Mouse (Mus musculus): ENCODE measurements around the gene 1700019D03Rik. TPM values are rescaled to one million over a fixed set of nuclear protein-coding genes. Genes with fewer than 3 reads are reported as not detected.

1700019D03Rik gene
- 3.1 and 3.8 TPM in 2 replicates for polyA plus RNA-seq (2014; fragmentation: Nextera tagmentation; extraction: Ambion mirVana)

DNA sequence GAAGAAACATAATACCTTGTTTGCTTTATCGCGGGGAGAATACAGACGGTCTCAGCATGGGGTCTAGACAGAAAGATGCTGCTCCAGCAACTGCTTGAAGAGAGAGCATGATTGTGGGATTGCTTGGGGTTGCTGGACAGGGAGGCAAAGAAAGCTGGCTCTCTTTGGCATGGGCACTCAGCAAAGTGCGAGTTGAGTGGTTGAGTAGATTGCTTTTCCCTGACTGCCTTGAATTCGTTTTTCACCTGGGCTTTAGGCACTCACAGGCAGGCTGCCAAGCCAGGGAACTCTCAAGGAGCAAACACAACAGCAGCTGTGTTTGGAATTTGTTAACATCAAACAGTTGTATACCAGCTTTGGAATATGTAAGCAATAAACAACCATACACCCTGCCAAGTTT, at the start of gene 1700019D03Rik:
Gene 1700019D03Rik (minus strand): TSS at position 101 of the 400 bp plus-strand sequence.
- H3K9me3 ChIP-seq (ENCODE audit: control insufficient read depth, low read length), result no peaks in the 10 kb centered on the region
- H3K27ac ChIP-seq (ENCODE audit: low read depth, low read length), result no peak within 1 kb of the TSS
- H3K4me2 ChIP-seq (ENCODE audit: low read depth, low read length), result no peak within 1 kb of the TSS
- no peak for ATAC-seq (ENCODE audit: low read depth)
- no peak within 1 kb of the TSS for H3K9ac ChIP-seq (replicated peaks; ENCODE audit: low read depth, low read length)
- H3K27me3 ChIP-seq (ENCODE audit: control insufficient read depth, insufficient read depth, low read length), result no peaks in the 10 kb centered on the region
- 64% methylated on average over 5 of the region's 5 CpGs for WGBS
- no peaks in the 10 kb centered on the region for H3K36me3 ChIP-seq (ENCODE audit: control insufficient read depth, insufficient read depth, low read length)
- H3K4me1 ChIP-seq (ENCODE audit: control insufficient read depth, insufficient read depth, low read length), result no peaks in the 10 kb centered on the region
- no peak within 1 kb of the TSS for H3K4me3 ChIP-seq (ENCODE audit: low read depth, low read length)

DNA sequence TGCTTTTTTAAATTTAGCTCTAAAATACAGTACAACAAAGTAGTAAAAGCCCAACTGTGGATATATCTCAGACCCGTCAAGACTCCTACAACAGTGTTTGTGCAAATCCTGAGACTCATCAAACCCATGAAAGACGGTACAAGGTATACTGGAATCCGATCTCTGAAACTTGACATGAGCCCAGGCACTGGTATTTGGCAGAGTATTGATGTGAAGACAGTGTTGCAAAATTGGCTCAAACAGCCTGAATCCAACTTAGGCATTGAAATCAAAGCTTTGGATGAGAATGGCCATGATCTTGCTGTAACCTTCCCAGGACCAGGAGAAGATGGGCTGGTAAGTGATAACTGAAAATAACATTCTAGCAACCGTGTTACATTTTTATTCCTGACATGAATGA, 43.9 kb upstream of the 1700019D03Rik start:
- Histone ChIP-seq H3K27ac (ENCODE audit: low read depth, low read length) (no peak overlapping the region), H3K27me3 (ENCODE audit: control insufficient read depth, insufficient read depth, low read length) (no peaks in the 10 kb centered on the region), H3K9ac (replicated peaks; ENCODE audit: low read depth, low read length) (no peak overlapping the region), H3K4me2 (ENCODE audit: low read depth, low read length) (no peak overlapping the region), H3K9me3 (ENCODE audit: control insufficient read depth, low read length) (no peaks in the 10 kb centered on the region), H3K4me1 (ENCODE audit: control insufficient read depth, insufficient read depth, low read length) (no peaks in the 10 kb centered on the region), H3K4me3 (ENCODE audit: low read depth, low read length) (no peak overlapping the region), H3K36me3 (ENCODE audit: control insufficient read depth, insufficient read depth, low read length) (no peaks in the 10 kb centered on the region)
- ATAC-seq (ENCODE audit: low read depth), result no peak
- 88% methylated on average over 4 of the region's 4 CpGs for WGBS

DNA sequence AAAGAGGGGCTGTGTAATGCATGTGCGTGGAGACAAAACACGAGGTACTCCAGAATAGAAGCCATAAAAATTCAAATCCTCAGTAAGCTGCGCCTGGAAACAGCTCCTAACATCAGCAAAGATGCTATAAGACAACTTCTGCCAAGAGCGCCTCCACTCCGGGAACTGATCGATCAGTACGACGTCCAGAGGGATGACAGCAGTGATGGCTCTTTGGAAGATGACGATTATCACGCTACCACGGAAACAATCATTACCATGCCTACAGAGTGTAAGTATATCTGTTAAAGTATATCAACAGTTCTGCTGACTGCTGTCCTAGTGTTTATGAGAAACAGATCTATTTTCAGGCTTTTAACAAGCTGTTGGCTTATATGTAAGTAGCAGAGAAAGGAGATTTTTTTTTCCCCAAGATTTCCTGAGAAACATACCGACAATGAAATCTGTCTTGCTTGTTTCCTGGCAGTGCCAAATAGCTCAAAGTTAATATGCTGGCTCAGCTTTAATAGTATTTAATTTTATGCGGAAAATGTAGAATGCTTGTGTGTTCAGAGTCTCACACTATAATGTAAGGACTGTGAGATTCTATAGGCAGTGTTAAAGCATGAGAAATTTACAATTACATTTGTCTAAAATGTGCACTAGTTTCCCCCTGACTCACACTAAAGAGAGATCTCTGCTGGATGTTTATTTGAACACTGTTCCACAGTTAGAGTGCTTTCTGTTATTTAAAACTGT, 42.1 kb upstream of the 1700019D03Rik start:
- Histone ChIP-seq H3K36me3 (ENCODE audit: control insufficient read depth, insufficient read depth, low read length) (no peaks in the 10 kb centered on the region), H3K4me1 (ENCODE audit: control insufficient read depth, insufficient read depth, low read length) (no peaks in the 10 kb centered on the region), H3K9me3 (ENCODE audit: control insufficient read depth, low read length) (no peaks in the 10 kb centered on the region), H3K27me3 (ENCODE audit: control insufficient read depth, insufficient read depth, low read length) (no peaks in the 10 kb centered on the region), H3K4me2 (ENCODE audit: low read depth, low read length) (no peak overlapping the region), H3K27ac (ENCODE audit: low read depth, low read length) (no peak overlapping the region), H3K4me3 (ENCODE audit: low read depth, low read length) (no peak overlapping the region), H3K9ac (replicated peaks; ENCODE audit: low read depth, low read length) (no peak overlapping the region)
- peak; percentile 51; the same call in 1 of the 2 replicates for ATAC-seq (ENCODE audit: low read depth)
- WGBS, result 53% methylated on average over 13 of the region's 13 CpGs

DNA sequence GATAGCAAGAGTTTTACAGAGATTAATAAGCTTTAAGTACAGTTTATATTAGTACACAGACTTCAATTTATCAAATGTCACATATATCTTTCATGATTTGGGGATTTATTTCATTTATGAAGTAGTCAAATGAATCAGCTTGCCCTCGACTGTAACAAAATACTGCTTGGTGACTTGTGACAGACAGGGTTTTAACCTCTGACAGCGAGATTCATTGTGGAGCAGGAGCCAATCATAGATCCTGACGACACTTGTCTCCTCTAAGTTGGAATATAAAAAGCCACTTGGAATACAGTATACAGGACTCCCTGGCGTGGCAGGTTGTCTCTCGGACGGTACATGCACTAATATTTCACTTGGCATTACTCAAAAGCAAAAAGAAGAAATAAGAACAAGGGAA, 41.4 kb upstream of the 1700019D03Rik start, which contains the start of gene Mstn:
Gene Mstn (plus strand): TSS at position 301 of the 400 bp plus-strand sequence.
- H3K27me3 ChIP-seq (ENCODE audit: control insufficient read depth, insufficient read depth, low read length), result no peaks in the 10 kb centered on the region
- H3K9ac ChIP-seq (replicated peaks; ENCODE audit: low read depth, low read length), result no peak within 1 kb of the TSS
- H3K4me2 ChIP-seq (ENCODE audit: low read depth, low read length), result no peak within 1 kb of the TSS
- ATAC-seq (ENCODE audit: low read depth), result no peak
- H3K4me3 ChIP-seq (ENCODE audit: low read depth, low read length), result no peak within 1 kb of the TSS
- no peaks in the 10 kb centered on the region for H3K36me3 ChIP-seq (ENCODE audit: control insufficient read depth, insufficient read depth, low read length)
- no peak within 1 kb of the TSS for H3K27ac ChIP-seq (ENCODE audit: low read depth, low read length)
- no peaks in the 10 kb centered on the region for H3K4me1 ChIP-seq (ENCODE audit: control insufficient read depth, insufficient read depth, low read length)
- no peaks in the 10 kb centered on the region for H3K9me3 ChIP-seq (ENCODE audit: control insufficient read depth, low read length)
- 61% methylated on average over 6 of the region's 6 CpGs for WGBS

DNA sequence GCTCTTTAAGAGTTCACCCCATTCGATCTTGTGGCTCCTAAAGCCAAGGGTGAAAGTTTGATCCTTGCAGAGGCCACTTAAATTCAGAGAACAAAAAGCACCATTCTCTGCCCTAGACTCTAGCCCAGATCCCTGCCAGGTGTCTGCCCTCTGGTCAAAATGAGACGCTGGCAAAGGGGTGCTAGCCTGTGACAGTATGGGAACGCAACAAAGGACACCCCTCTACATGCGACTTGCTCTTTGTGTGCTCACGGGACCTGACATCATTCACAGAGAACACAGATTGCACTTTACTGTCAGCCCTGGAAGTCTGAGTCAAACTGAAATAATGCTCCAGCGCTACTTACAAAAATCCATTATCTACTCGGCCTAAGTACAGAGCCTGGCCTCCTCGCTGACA, 40.5 kb upstream of the 1700019D03Rik start:
- Histone ChIP-seq H3K27ac (ENCODE audit: low read depth, low read length) (no peak overlapping the region), H3K27me3 (ENCODE audit: control insufficient read depth, insufficient read depth, low read length) (no peaks in the 10 kb centered on the region), H3K4me3 (ENCODE audit: low read depth, low read length) (no peak overlapping the region), H3K36me3 (ENCODE audit: control insufficient read depth, insufficient read depth, low read length) (no peaks in the 10 kb centered on the region), H3K4me1 (ENCODE audit: control insufficient read depth, insufficient read depth, low read length) (no peaks in the 10 kb centered on the region), H3K4me2 (ENCODE audit: low read depth, low read length) (no peak overlapping the region), H3K9ac (replicated peaks; ENCODE audit: low read depth, low read length) (no peak overlapping the region), H3K9me3 (ENCODE audit: control insufficient read depth, low read length) (no peaks in the 10 kb centered on the region)
- WGBS, result 30% methylated on average over 8 of the region's 8 CpGs
- peak; percentile 62 for ATAC-seq (ENCODE audit: low read depth)

DNA sequence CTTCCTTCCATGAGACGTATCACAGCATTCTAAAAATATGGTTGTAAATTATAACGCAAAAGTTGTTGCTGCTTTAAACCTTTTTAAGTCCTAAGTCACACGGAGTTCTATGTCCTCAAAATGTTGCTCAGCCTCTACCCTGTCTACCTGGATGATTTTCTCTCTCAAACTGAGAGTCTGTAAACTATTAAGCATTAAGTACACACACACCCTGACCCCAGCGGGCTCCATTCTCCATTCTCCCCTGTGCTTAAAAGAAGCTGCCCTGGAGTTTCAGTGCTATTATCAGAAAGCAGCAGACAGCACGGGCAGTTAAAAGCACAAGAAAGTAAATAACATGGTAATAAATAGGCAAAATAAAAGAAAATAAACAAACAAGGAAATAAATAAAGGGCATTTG, 39.1 kb upstream of the 1700019D03Rik start:
- Histone ChIP-seq H3K36me3 (ENCODE audit: control insufficient read depth, insufficient read depth, low read length) (no peaks in the 10 kb centered on the region), H3K4me2 (ENCODE audit: low read depth, low read length) (no peak overlapping the region), H3K27ac (ENCODE audit: low read depth, low read length) (no peak overlapping the region), H3K4me1 (ENCODE audit: control insufficient read depth, insufficient read depth, low read length) (no peaks in the 10 kb centered on the region), H3K9me3 (ENCODE audit: control insufficient read depth, low read length) (no peaks in the 10 kb centered on the region), H3K27me3 (ENCODE audit: control insufficient read depth, insufficient read depth, low read length) (no peaks in the 10 kb centered on the region), H3K4me3 (ENCODE audit: low read depth, low read length) (no peak overlapping the region), H3K9ac (replicated peaks; ENCODE audit: low read depth, low read length) (no peak overlapping the region)
- WGBS, result 58% methylated on average over 5 of the region's 5 CpGs
- ATAC-seq (ENCODE audit: low read depth), result no peak

DNA sequence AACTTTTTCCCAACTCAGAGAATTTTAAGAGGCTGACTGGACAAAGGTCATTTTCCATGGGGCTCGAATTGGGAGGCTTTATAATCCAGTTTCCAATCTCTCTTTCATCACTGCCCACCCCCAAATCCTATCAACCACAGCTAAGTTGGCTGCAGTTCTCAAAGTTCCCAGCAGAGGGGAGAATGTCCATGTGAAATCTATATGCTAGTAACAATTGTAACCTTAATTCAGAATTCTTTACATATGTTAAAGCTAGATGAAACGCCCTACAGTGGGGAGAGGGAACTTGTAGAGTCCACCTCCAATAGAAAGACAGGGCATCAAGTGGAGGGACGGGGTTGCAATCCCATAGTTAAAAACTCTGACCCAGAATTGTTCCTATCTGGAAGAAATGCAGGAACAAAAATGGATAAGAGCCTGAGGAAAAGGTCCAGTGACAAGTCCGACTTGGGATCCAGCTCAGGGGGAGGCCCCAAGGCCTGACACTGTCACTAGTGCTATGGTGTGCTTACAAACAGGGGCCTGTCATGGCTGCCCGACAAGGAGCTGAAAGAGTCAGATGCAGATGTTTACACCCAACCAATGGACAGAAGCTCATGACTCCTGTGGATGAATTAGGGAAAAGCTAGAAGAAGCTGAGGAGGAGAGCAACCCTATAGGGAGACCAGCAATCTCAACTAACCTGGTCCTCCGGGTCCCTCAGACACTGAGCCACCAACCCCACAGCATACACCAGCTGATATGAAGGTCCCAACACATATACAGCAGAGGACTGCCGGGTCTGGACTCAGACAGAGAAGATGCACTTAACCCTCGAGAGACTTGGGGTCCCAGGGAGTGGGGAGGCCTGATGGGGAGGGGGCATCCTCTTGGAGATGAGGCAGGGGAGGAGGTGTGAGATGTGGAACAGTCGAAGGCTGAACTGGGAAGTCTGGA, 33.4 kb upstream of the 1700019D03Rik start:
- H3K36me3 ChIP-seq (ENCODE audit: control insufficient read depth, insufficient read depth, low read length), result no peaks in the 10 kb centered on the region
- 48% methylated on average over 9 of the region's 9 CpGs for WGBS
- no peak overlapping the region for H3K4me3 ChIP-seq (ENCODE audit: low read depth, low read length)
- no peak overlapping the region for H3K9ac ChIP-seq (replicated peaks; ENCODE audit: low read depth, low read length)
- no peak overlapping the region for H3K27ac ChIP-seq (ENCODE audit: low read depth, low read length)
- H3K9me3 ChIP-seq (ENCODE audit: control insufficient read depth, low read length), result no peaks in the 10 kb centered on the region
- peak; percentile 80 for ATAC-seq (ENCODE audit: low read depth)
- no peak overlapping the region for H3K4me2 ChIP-seq (ENCODE audit: low read depth, low read length)
- H3K27me3 ChIP-seq (ENCODE audit: control insufficient read depth, insufficient read depth, low read length), result no peaks in the 10 kb centered on the region
- no peaks in the 10 kb centered on the region for H3K4me1 ChIP-seq (ENCODE audit: control insufficient read depth, insufficient read depth, low read length)

DNA sequence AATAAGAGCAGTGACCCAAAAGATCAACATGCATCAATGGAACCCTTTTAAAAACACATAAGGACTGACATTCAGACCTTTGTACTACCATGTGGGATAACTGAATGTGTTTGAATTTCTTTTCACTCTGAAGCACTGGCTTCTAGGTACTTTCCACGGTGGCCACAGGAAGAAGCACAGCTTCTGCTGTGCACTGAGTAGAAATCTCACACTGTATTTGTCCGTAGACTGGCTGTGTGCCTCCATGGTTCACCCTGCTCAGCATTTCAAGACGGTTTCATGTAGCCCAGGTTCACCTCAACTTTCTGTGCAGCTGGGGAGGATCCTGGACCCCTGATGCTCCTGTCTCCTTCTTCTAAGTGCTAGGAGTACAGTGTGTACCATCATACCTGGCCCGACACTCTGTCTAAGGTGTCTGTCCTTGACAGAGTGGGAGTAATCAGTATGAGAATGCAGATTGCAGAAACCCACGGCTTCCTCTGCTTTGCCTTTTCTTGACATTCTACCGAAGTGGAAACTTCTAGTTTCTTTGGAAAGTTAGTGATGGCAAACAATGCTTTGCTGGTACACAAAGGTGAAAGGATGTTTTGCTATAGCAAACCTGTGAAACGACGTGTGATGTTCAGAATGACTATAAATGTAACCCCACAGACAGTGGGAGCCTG, 29.9 kb upstream of the 1700019D03Rik start:
- no peak overlapping the region for H3K9ac ChIP-seq (replicated peaks; ENCODE audit: low read depth, low read length)
- no peak overlapping the region for H3K4me2 ChIP-seq (ENCODE audit: low read depth, low read length)
- H3K27me3 ChIP-seq (ENCODE audit: control insufficient read depth, insufficient read depth, low read length), result no peaks in the 10 kb centered on the region
- H3K9me3 ChIP-seq (ENCODE audit: control insufficient read depth, low read length), result no peaks in the 10 kb centered on the region
- no peaks in the 10 kb centered on the region for H3K4me1 ChIP-seq (ENCODE audit: control insufficient read depth, insufficient read depth, low read length)
- H3K27ac ChIP-seq (ENCODE audit: low read depth, low read length), result no peak overlapping the region
- no peak for ATAC-seq (ENCODE audit: low read depth)
- no peak overlapping the region for H3K4me3 ChIP-seq (ENCODE audit: low read depth, low read length)
- WGBS, result 85% methylated on average over 8 of the region's 8 CpGs
- no peaks in the 10 kb centered on the region for H3K36me3 ChIP-seq (ENCODE audit: control insufficient read depth, insufficient read depth, low read length)
